Mouse (Mus musculus): ENCODE results near the gene Serpina3f.

Gene Serpina3f

DNA sequence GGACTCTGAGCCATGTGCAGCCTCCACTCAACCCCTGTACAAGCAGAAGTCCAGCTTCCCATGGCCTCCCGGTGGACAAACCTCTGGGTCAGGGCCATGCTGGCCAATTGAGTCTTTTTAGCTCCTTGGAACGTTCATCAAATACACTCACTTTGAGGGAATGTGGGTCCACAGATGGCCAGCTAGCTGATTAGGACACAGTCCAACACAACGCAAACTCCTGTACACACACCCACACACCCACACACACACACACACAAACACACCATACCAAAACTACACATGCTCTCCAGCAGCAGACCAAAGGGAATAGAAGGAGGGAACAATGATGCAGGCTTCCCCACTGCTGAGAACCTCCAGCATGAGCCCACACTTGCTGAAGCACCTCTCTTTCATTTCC lies 31.3 kb downstream of the Serpina3f start:
- in situ Hi-C loops (cut with MboI; ENCODE audit: unreplicated experiment in 2 of 2) = no loop called here

DNA sequence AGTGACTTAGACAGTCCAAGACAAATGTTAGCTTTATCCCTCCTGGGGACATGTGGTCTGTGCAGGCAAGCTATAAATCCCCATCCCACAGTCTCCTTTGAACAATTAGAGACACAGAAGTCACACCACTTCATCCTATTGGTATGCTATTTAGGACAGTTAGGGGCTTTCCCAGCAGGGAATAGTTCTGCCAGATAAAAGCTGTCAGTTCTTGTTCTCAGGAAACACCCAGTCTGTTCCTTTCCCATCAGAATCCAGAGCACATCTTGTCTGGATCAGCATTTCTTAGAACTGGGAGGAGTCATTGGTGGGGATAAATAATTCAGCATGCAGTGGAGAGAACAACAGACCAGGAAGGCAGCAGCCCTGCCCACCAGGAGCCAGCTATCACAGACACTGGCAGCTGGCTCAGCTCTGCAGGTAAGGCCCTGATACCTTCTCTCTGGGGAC lies 33.2 kb downstream of the Serpina3f start:
- in situ Hi-C loops (cut with MboI; ENCODE audit: unreplicated experiment in 2 of 2) = no loop called here

DNA sequence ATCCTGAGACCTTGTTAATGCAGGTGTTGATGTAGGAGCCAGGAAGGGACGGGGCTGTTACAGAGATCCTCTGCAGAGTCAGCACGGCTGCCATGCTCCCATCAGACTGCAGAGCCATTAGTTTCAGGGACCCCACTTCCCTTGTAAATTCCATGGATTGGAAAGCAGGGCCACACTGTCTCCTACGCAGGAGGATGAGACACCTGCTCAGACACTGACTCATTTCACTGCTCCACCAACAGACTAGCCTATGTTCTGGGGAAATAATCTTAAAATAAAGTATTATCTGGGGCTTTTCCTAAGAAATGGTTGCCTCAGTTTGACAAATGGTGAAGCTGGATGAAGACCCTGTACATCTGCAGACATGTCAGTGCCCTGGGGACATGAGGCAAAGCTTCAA lies 33.9 kb downstream of the Serpina3f start:
- in situ Hi-C loops (cut with MboI; ENCODE audit: unreplicated experiment in 2 of 2) = no loop called here

DNA sequence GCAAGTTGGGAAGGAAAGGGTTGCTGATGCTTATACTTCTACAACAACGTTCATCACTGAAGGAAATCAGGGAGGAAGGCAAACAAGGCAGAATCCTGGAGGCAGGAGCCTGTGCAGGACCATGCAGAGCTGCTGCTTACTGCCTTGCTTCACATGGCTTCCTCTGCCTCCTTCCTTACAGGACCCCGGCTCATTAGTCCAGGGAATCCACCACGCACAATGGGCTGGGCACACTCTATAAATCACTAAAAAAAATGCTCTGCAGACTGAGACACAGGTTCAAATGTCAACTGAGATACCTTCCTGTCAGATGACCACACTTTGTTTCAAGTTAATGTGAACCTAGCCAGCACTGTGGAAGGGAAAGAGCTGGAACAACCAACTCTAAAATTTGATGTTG lies 46.7 kb downstream of the Serpina3f start:
- in situ Hi-C loops (cut with MboI; ENCODE audit: unreplicated experiment in 2 of 2) = no loop called here

DNA sequence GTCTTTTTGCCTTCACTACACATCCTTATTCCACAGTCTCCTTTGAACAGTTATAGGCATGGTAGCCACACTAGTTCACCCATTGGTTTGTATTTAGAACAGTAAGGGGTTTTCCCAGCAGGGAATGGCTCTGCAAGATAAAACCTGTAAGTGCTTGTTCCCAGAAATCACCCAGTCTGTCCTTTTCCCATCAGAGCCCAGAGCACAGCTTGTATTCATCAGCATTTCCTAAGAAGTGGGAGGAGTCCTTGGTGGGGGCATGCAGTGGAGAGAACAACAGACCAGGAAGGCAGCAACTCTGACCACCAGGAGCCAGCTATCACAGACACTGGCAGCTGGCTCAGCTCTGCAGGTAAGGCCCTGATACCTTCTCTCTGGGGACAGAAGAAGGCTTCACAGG lies 48.5 kb downstream of the Serpina3f start, which contains the start of gene Serpina3i:
TSS of gene Serpina3i (plus strand) at position 260 of the 400 bp plus-strand sequence.
- in situ Hi-C loops (cut with MboI; ENCODE audit: unreplicated experiment in 2 of 2) = no loop called here

DNA sequence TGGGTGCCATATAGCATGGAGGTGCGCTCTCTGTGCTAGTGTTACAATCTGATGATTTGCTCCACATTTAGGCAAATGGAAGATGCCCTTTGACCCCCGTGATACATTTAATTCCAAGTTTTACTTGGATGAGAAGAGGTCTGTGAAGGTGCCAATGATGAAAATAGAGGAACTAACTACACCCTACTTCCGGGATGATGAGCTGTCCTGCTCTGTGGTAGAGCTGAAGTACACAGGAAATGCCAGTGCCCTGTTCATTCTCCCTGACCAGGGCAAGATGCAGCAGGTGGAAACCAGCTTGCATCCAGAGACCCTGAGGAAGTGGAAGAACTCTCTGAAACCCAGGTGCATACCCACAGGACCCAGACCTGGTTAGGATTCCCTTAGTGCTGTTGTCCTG lies 52.0 kb downstream of the Serpina3f start:
- in situ Hi-C loops (cut with MboI; ENCODE audit: unreplicated experiment in 2 of 2) = no loop called here
